Mouse (Mus musculus) cortical plate, adult 2 months (tissue): ENCODE data around the gene Tap2.
"Not testable (repeated sequence)": the region's sequence is repeated elsewhere in the genome, so short reads cannot be mapped to it uniquely, and the experiment has no call there.

Experiments
- CTCF ChIP-seq: fragments of 200-500 bp; IDR thresholded peaks from 2 replicates; pipeline ENCODE4 v1.5.1; 2011; ENCODE audit warnings: mild to moderate bottlenecking, control low read depth, low read length; ENCODE audit not compliant: insufficient read depth; ENCODE audit errors: extremely low read depth
- POLR2A ChIP-seq: fragments of 200-500 bp; IDR thresholded peaks from 2 replicates; pipeline ENCODE4 v1.6.1; 2011; ENCODE audit warnings: mild to moderate bottlenecking, low read length, control low read depth; ENCODE audit not compliant: insufficient read depth; ENCODE audit errors: extremely low read depth

GRCm38 (mm10) chr17:34220401-34220800 lies 17.1 kb downstream of the Tap2 start:
- TF ChIP-seq CTCF, POLR2A: not testable (repeated sequence)
